ENCODE assay signal across 26 mouse cellular contexts in the genomic region with DNA sequence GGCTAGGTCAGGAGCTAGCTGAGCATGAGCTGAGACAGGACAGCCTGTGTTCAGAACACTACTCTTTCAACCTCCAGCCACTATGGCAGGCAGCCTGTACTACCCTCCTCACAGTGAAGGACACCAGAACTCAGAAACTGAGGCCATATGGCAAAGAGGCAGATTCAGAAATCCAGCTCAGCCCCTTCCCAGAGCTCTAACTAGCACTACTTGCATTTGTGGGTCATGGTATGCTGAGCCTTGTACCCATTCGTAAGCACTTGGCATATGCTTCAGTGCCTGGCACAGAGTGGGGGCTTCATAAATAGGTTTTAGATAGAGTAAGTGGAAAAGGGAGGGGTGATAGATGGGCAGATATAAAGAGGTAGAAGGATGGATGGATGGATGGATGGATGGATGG. TPM values are rescaled to one million over a fixed set of nuclear protein-coding genes. Genes with fewer than 3 reads are reported as not detected.
DNase-seq lines count a peak whose midpoint lies in the region; ATAC-seq and TF ChIP-seq lines count a peak whose summit lies in the region.
"Had no signal": no experiment of that assay in that cellular context is flagged by ENCODE, and none has a peak within 500 bp of the region (broad histone marks: within the 10 kb centered on the region; RNA-seq: fewer than 3 reads in every experiment).

No protein-coding gene starts in this region.

- no peak overlapping the region for H3K9ac ChIP-seq in forebrain, embryonic 12.5 days
- no peak overlapping the region for H3K9ac ChIP-seq in forebrain, embryonic 15.5 days (replicated peaks)
- H3K9ac ChIP-seq in hindbrain, embryonic 15.5 days = no peak overlapping the region
- H3K9ac ChIP-seq in hindbrain, embryonic 11.5 days (ENCODE audit: low read depth, low read length) = no peak overlapping the region
- H3K9ac ChIP-seq in neural tube, embryonic 15.5 days (replicated peaks) = 0 out of 2 replicates have a peak overlapping the region, but pooled peaks have one; percentile 10
- H3K9ac ChIP-seq: embryonic facial prominence, embryonic 15.5 days; limb, embryonic 12.5 days; liver, embryonic 15.5 days; lung, embryonic 14.5 days had no signal

- peaks cover 45% of the 10 kb centered on the region for H3K4me1 ChIP-seq in forebrain, embryonic 12.5 days
- H3K4me1 ChIP-seq in forebrain, embryonic 15.5 days = peaks cover 41% of the 10 kb centered on the region
- peaks cover 46% of the 10 kb centered on the region for H3K4me1 ChIP-seq in hindbrain, embryonic 15.5 days (replicated peaks)
- peaks cover 13% of the 10 kb centered on the region for H3K4me1 ChIP-seq in hindbrain, embryonic 11.5 days (replicated peaks; ENCODE audit: control insufficient read depth, insufficient read depth, low read length)
- peaks cover 44% of the 10 kb centered on the region for H3K4me1 ChIP-seq in neural tube, embryonic 15.5 days
- H3K4me1 ChIP-seq in kidney, adult 2 months (ENCODE audit: control insufficient read depth, insufficient read depth, low read length) = no peaks in the 10 kb centered on the region

- 0 out of 2 replicates have a peak overlapping the region, but pooled peaks have one; percentile 36 for H3K27ac ChIP-seq in forebrain, embryonic 12.5 days
- no peak overlapping the region; the same call in 1 of the 2 replicates for H3K27ac ChIP-seq in forebrain, embryonic 15.5 days (replicated peaks)
- peak overlapping the region; percentile 97 for H3K27ac ChIP-seq in hindbrain, embryonic 15.5 days (replicated peaks)
- H3K27ac ChIP-seq in hindbrain, embryonic 11.5 days (ENCODE audit: low read depth, low read length) = no peak overlapping the region
- 0 out of 2 replicates have a peak overlapping the region, but pooled peaks have one; percentile 98 for H3K27ac ChIP-seq in neural tube, embryonic 15.5 days (replicated peaks)
- H3K27ac ChIP-seq in kidney, adult 2 months (ENCODE audit: insufficient read depth, low read depth, low read length) = no peak overlapping the region
- H3K27ac ChIP-seq: embryonic facial prominence, embryonic 10.5 days; embryonic facial prominence, embryonic 15.5 days; limb, embryonic 12.5 days; liver, embryonic 15.5 days had no signal

- H3K4me2 ChIP-seq in forebrain, embryonic 12.5 days = no peak overlapping the region
- no peak overlapping the region for H3K4me2 ChIP-seq in forebrain, embryonic 15.5 days (replicated peaks)
- H3K4me2 ChIP-seq in hindbrain, embryonic 15.5 days = peak overlapping the region; percentile 83; the same call in 1 of the 2 replicates
- H3K4me2 ChIP-seq in hindbrain, embryonic 11.5 days (replicated peaks; ENCODE audit: low read depth, low read length) = no peak overlapping the region
- H3K4me2 ChIP-seq in neural tube, embryonic 15.5 days = 0 out of 2 replicates have a peak overlapping the region, but pooled peaks have one; percentile 96
- H3K4me2 ChIP-seq: embryonic facial prominence, embryonic 15.5 days; limb, embryonic 12.5 days; liver, embryonic 15.5 days; lung, embryonic 14.5 days had no signal

- H3K36me3 ChIP-seq in forebrain, embryonic 12.5 days (replicated peaks) = peaks cover 12% of the 10 kb centered on the region
- peaks cover 6% of the 10 kb centered on the region; the same call in 1 of the 2 replicates for H3K36me3 ChIP-seq in forebrain, embryonic 15.5 days
- peaks cover 5% of the 10 kb centered on the region for H3K36me3 ChIP-seq in hindbrain, embryonic 15.5 days
- H3K36me3 ChIP-seq in hindbrain, embryonic 11.5 days (ENCODE audit: control insufficient read depth, insufficient read depth, low read length) = peaks cover 4% of the 10 kb centered on the region; the same call in 1 of the 2 replicates
- peaks cover 4% of the 10 kb centered on the region; the same call in 1 of the 2 replicates for H3K36me3 ChIP-seq in neural tube, embryonic 15.5 days
- H3K36me3 ChIP-seq in kidney, adult 2 months (ENCODE audit: control insufficient read depth, insufficient read depth, low read length) = no peaks in the 10 kb centered on the region
- H3K36me3 ChIP-seq: embryonic facial prominence, embryonic 15.5 days; limb, embryonic 12.5 days; liver, embryonic 15.5 days had no signal

- peaks cover 5% of the 10 kb centered on the region for H3K27me3 ChIP-seq in forebrain, embryonic 12.5 days
- no peaks in the 10 kb centered on the region for H3K27me3 ChIP-seq in forebrain, embryonic 15.5 days
- no peaks in the 10 kb centered on the region for H3K27me3 ChIP-seq in hindbrain, embryonic 15.5 days
- peaks cover 13% of the 10 kb centered on the region for H3K27me3 ChIP-seq in hindbrain, embryonic 11.5 days (ENCODE audit: control insufficient read depth, insufficient read depth, low read length)
- no peaks in the 10 kb centered on the region for H3K27me3 ChIP-seq in neural tube, embryonic 15.5 days (replicated peaks)
- H3K27me3 ChIP-seq in kidney, adult 2 months (replicated peaks; ENCODE audit: control insufficient read depth, insufficient read depth, low read length) = no peaks in the 10 kb centered on the region

- 91% methylated on average over 1 of the region's 1 CpGs for WGBS in forebrain, embryonic 12.5 days
- WGBS in forebrain, embryonic 15.5 days = 81% methylated on average over 1 of the region's 1 CpGs
- WGBS in hindbrain, embryonic 15.5 days = 71% methylated on average over 1 of the region's 1 CpGs
- WGBS in hindbrain, embryonic 11.5 days = 97% methylated on average over 1 of the region's 1 CpGs
- 67% methylated on average over 1 of the region's 1 CpGs for WGBS in neural tube, embryonic 15.5 days
- 81% methylated on average over 1 of the region's 1 CpGs for WGBS in kidney, adult 2 months

- no peaks in the 10 kb centered on the region for H3K9me3 ChIP-seq in forebrain, embryonic 12.5 days
- H3K9me3 ChIP-seq in forebrain, embryonic 15.5 days = no peaks in the 10 kb centered on the region
- no peaks in the 10 kb centered on the region for H3K9me3 ChIP-seq in hindbrain, embryonic 15.5 days
- no peaks in the 10 kb centered on the region for H3K9me3 ChIP-seq in hindbrain, embryonic 11.5 days (ENCODE audit: control insufficient read depth, low read length)
- H3K9me3 ChIP-seq in neural tube, embryonic 15.5 days (replicated peaks) = no peaks in the 10 kb centered on the region
- H3K9me3 ChIP-seq: embryonic facial prominence, embryonic 10.5 days; embryonic facial prominence, embryonic 15.5 days; limb, embryonic 12.5 days; liver, embryonic 15.5 days; neural tube, embryonic 13.5 days had no signal

- DNase-seq in hindbrain, embryonic 11.5 days (ENCODE audit: low spot score) = no peak
- DNase-seq in neural tube, embryonic 10.5 days (ENCODE audit: extremely low spot score, low spot score) = no peak
- DNase-seq in kidney, adult 2 months = no peak
- DNase-seq: adrenal gland, postnatal 25 days; B cell, adult 2 months; cerebellum, postnatal 14 days; gastrocnemius, postnatal 14 days; heart, postnatal 14 days; kidney, adult 9 months; kidney, postnatal 10 days; lung, embryonic 14.5 days; lung, postnatal 14 days; thymus, adult 2 months; thymus, postnatal 4 days had no signal

- TF ChIP-seq CTCF in kidney, adult 2 months (conservative IDR thresholded peaks at IDR 0.05; ENCODE audit: insufficient read depth, insufficient read length, low read depth, low read length) = no peak

- no peak for ATAC-seq in forebrain, embryonic 12.5 days (ENCODE audit: low FRiP score)
- ATAC-seq in forebrain, embryonic 15.5 days (replicated peaks) = no peak
- no peak for ATAC-seq in hindbrain, embryonic 15.5 days (ENCODE audit: low FRiP score, low read depth)
- ATAC-seq in hindbrain, embryonic 11.5 days (ENCODE audit: low FRiP score) = no peak
- no peak for ATAC-seq in neural tube, embryonic 15.5 days (ENCODE audit: low FRiP score)
- ATAC-seq: intestine, embryonic 16.5 days had no signal

- TF ChIP-seq POLR2A in kidney, adult 2 months (IDR thresholded peaks at IDR 0.05; ENCODE audit: low read depth, low read length) = no peak

- H3K4me3 ChIP-seq in forebrain, embryonic 12.5 days (replicated peaks) = no peak overlapping the region
- H3K4me3 ChIP-seq in forebrain, embryonic 15.5 days = no peak overlapping the region
- H3K4me3 ChIP-seq in hindbrain, embryonic 15.5 days = no peak overlapping the region
- H3K4me3 ChIP-seq in hindbrain, embryonic 11.5 days (ENCODE audit: low read depth, low read length) = no peak overlapping the region
- H3K4me3 ChIP-seq in neural tube, embryonic 15.5 days (replicated peaks) = no peak overlapping the region
- H3K4me3 ChIP-seq in kidney, adult 2 months (ENCODE audit: insufficient read depth, low read depth, low read length) = no peak overlapping the region
- H3K4me3 ChIP-seq: embryonic facial prominence, embryonic 15.5 days; limb, embryonic 12.5 days; liver, embryonic 15.5 days; myocyte had no signal

RNA-seq across cellular contexts. Expression of a gene that starts 11.7 kb away (rescaled TPM):
- polyA plus RNA-seq in forebrain, embryonic 12.5 days (2016; fragmentation: Nextera tagmentation; extraction: Ambion mirVana) = 10.6 and 12.0 TPM in 2 replicates
- 15.6 and 15.7 TPM in 2 replicates for polyA plus RNA-seq in forebrain, embryonic 15.5 days (2015; fragmentation: Nextera tagmentation; extraction: Ambion mirVana)
- 16.7 and 16.9 TPM in 2 replicates for polyA plus RNA-seq in hindbrain, embryonic 15.5 days (2015; fragmentation: Nextera tagmentation; extraction: Ambion mirVana)
- polyA plus RNA-seq in hindbrain, embryonic 11.5 days (2014; fragmentation: Nextera tagmentation; extraction: Ambion mirVana) = 9.1 and 11.4 TPM in 2 replicates
- 11.0 and 14.9 TPM in 2 replicates for polyA plus RNA-seq in neural tube, embryonic 15.5 days (2015; fragmentation: Nextera tagmentation; extraction: Ambion mirVana)
- polyA plus RNA-seq in kidney, adult 2 months (2012; rRNA removed) = 0.30 and 0.52 TPM in 2 replicates
- polyA plus RNA-seq: liver, adult 2 months; liver, embryonic 15.5 days; myocyte had no signal

RNA-seq across cellular contexts. Expression of a gene that starts 24.7 kb away (rescaled TPM):
- polyA plus RNA-seq in forebrain, embryonic 12.5 days (2016; fragmentation: Nextera tagmentation; extraction: Ambion mirVana) = 4.8 TPM in 2 replicates
- polyA plus RNA-seq in forebrain, embryonic 15.5 days (2015; fragmentation: Nextera tagmentation; extraction: Ambion mirVana) = 4.3 and 5.8 TPM in 2 replicates
- polyA plus RNA-seq in hindbrain, embryonic 15.5 days (2015; fragmentation: Nextera tagmentation; extraction: Ambion mirVana) = 3.7 and 5.0 TPM in 2 replicates
- 1.2 and 2.1 TPM in 2 replicates for polyA plus RNA-seq in hindbrain, embryonic 11.5 days (2014; fragmentation: Nextera tagmentation; extraction: Ambion mirVana)
- polyA plus RNA-seq in neural tube, embryonic 15.5 days (2015; fragmentation: Nextera tagmentation; extraction: Ambion mirVana) = 2.2 and 4.2 TPM in 2 replicates
- polyA plus RNA-seq in kidney, adult 2 months (2012; rRNA removed) = 224 and 293 TPM in 2 replicates
- polyA plus RNA-seq: embryonic facial prominence, embryonic 10.5 days; myocyte had no signal

RNA-seq across cellular contexts. Expression of a gene that starts 27.3 kb away (rescaled TPM):
- 47.2 and 56.8 TPM in 2 replicates for polyA plus RNA-seq in forebrain, embryonic 12.5 days (2016; fragmentation: Nextera tagmentation; extraction: Ambion mirVana)
- polyA plus RNA-seq in forebrain, embryonic 15.5 days (2015; fragmentation: Nextera tagmentation; extraction: Ambion mirVana) = 52.5 and 56.6 TPM in 2 replicates
- 44.0 and 45.7 TPM in 2 replicates for polyA plus RNA-seq in hindbrain, embryonic 15.5 days (2015; fragmentation: Nextera tagmentation; extraction: Ambion mirVana)
- polyA plus RNA-seq in hindbrain, embryonic 11.5 days (2014; fragmentation: Nextera tagmentation; extraction: Ambion mirVana) = 57.3 and 59.1 TPM in 2 replicates
- 45.2 and 51.0 TPM in 2 replicates for polyA plus RNA-seq in neural tube, embryonic 15.5 days (2015; fragmentation: Nextera tagmentation; extraction: Ambion mirVana)
- 92.8 and 129 TPM in 2 replicates for polyA plus RNA-seq in kidney, adult 2 months (2012; rRNA removed)

RNA-seq across cellular contexts. Expression of a gene that starts 54.9 kb away (rescaled TPM):
- 0.86 and 1.5 TPM in 2 replicates for polyA plus RNA-seq in forebrain, embryonic 12.5 days (2016; fragmentation: Nextera tagmentation; extraction: Ambion mirVana)
- polyA plus RNA-seq in forebrain, embryonic 15.5 days (2015; fragmentation: Nextera tagmentation; extraction: Ambion mirVana) = 1.1 and 1.4 TPM in 2 replicates
- 2.8 and 2.9 TPM in 2 replicates for polyA plus RNA-seq in hindbrain, embryonic 15.5 days (2015; fragmentation: Nextera tagmentation; extraction: Ambion mirVana)
- 1.3 and 1.4 TPM in 2 replicates for polyA plus RNA-seq in hindbrain, embryonic 11.5 days (2014; fragmentation: Nextera tagmentation; extraction: Ambion mirVana)
- 2.5 and 3.4 TPM in 2 replicates for polyA plus RNA-seq in neural tube, embryonic 15.5 days (2015; fragmentation: Nextera tagmentation; extraction: Ambion mirVana)
- polyA plus RNA-seq in kidney, adult 2 months (2012; rRNA removed) = 0.69 and 0.75 TPM in 2 replicates
- polyA plus RNA-seq: myocyte had no signal

RNA-seq across cellular contexts. Expression of a gene that starts 55.9 kb away (rescaled TPM):
- polyA plus RNA-seq in forebrain, embryonic 12.5 days (2016; fragmentation: Nextera tagmentation; extraction: Ambion mirVana) = 121 and 125 TPM in 2 replicates
- 133 and 138 TPM in 2 replicates for polyA plus RNA-seq in forebrain, embryonic 15.5 days (2015; fragmentation: Nextera tagmentation; extraction: Ambion mirVana)
- 148 and 165 TPM in 2 replicates for polyA plus RNA-seq in hindbrain, embryonic 15.5 days (2015; fragmentation: Nextera tagmentation; extraction: Ambion mirVana)
- 90.2 and 97.2 TPM in 2 replicates for polyA plus RNA-seq in hindbrain, embryonic 11.5 days (2014; fragmentation: Nextera tagmentation; extraction: Ambion mirVana)
- 144 and 157 TPM in 2 replicates for polyA plus RNA-seq in neural tube, embryonic 15.5 days (2015; fragmentation: Nextera tagmentation; extraction: Ambion mirVana)
- 298 and 346 TPM in 2 replicates for polyA plus RNA-seq in kidney, adult 2 months (2012; rRNA removed)

Comparison
In these comparisons a context has a peak if more than half of its experiments do, and no peak if none do; other contexts are left out.
1. H3K27ac ChIP-seq: peak in forebrain, embryonic 12.5 days (single experiment), hindbrain, embryonic 15.5 days (single experiment) and neural tube, embryonic 15.5 days (single experiment); none in forebrain, embryonic 15.5 days (single experiment), hindbrain, embryonic 11.5 days (single experiment) and kidney, adult 2 months (single experiment).
2. H3K4me2 ChIP-seq: peak in hindbrain, embryonic 15.5 days (single experiment) and neural tube, embryonic 15.5 days (single experiment); none in forebrain, embryonic 12.5 days (single experiment), forebrain, embryonic 15.5 days (single experiment) and hindbrain, embryonic 11.5 days (single experiment).
3. RNA of a gene that starts 24.7 kb away (polyA plus RNA-seq): 224 to 293 TPM in kidney, adult 2 months; 4.3 to 5.8 TPM in forebrain, embryonic 15.5 days, 3.7 to 5.0 TPM in hindbrain, embryonic 15.5 days, 4.8 TPM in forebrain, embryonic 12.5 days, 2.2 to 4.2 TPM in neural tube, embryonic 15.5 days and 1.2 to 2.1 TPM in hindbrain, embryonic 11.5 days; every median in the first group is over 10 times any median in the second.